Mouse (Mus musculus) naive thymus-derived CD4-positive, alpha-beta T cell, adult 2 months (primary cell): ENCODE data around the gene Ifi206.
"Not testable (repeated sequence)": the region's sequence is repeated elsewhere in the genome, so short reads cannot be mapped to it uniquely, and the experiment has no call there.

Experiments
- DNase-seq: peaks from one replicate; pipeline ENCODE4 v3.0.0-alpha.2; 2011; ENCODE audit warnings: low read depth

The Ifi206 gene

DNA sequence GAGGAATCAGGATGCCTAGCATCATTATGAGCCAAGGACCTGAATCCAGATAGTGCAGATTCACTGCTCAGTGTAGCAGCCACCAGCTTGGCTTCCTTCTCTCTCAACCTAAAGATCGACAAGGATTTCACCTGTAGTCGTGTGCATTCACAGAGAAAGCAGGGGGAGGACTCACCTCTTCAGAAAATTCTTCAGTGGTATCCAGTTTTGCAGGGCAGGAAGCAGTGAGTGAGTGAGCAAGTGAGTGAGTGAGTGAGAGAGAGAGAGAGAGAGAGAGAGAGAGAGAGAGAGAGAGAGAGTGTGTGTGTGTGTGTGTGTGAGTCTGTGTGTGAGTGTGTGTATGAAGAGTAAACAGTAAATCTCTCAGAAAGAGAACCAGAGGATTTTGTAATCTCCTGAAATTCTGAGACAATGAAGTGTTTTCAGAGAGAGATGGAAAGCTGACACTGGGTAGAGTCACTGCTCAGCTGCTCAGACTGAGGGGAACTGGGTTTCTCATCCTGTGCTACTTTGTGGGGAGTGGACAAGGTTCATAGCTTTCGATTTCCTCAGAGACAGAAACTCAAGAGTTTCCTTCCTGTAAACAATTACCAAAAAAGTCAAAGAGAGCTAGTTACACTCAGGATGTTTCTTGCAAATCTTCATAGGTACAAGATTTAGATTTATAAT lies at the start of gene Ifi206:
Gene Ifi206 (minus strand): TSS at position 230 of the 669 bp plus-strand sequence.
- peak; percentile 69 for DNase-seq

DNA sequence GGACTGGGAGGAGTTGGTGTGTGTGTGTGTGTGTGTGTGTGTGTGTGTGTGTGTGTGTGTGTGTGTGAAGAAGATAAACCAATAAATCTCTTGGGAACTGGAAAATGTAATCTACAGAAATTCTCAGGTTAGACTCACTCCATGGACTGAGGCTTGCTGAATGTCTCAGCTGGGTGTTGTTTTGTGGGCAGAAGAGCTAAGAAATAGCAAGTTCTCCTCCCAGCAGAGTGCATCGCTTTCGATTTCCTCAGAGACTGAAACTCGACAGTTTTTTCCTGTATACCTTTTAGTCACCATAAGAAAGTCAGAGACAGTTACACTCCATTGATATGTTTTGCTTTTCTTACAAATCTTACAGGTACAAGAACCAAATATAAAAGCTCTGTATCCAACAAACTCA lies 45.0 kb upstream of the Ifi206 start, which contains the start of gene Ifi214:
Gene Ifi214 (minus strand): TSS at position 167 of the 400 bp plus-strand sequence.
- DNase-seq: peak; percentile 71

DNA sequence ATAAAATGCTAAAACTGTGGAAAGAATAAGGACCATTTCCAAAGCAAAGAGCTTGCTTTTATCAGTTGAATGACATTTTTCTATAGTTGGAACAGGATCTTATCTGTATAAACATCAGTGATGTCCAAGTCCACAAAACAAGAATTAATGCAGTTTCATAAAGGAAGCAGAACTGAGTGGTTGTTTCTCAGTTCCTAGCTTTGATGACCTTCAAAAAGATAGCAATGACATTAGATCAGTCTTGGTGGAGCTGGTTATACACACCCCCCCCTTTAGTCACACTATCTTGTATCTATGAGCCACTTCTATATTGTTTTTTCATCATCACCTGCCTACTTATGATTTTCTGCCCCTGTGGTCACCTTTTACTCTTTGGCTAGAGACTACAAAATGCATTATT lies 30.6 kb upstream of the Ifi206 start:
- no peak for DNase-seq

DNA sequence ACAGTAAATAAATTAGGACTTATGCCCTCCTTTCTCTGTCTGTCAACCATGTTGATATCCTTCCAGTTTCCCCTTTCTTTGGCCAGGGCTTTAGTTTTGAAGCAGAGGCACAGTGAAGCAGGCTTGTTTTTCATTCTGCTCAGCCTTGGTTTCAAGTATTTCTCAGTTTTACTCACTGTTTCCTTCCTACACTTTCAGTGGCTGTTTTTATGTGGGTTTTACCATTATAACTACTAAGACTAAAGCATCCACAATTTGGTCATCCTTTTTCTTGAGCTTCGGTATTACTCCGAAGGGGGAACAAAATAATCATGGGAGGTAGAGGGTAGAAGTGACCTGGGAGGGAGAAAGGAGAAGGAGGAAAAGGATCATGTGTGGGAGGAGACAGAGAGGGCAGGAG lies 19.8 kb upstream of the Ifi206 start:
- peak; percentile 49 for DNase-seq

DNA sequence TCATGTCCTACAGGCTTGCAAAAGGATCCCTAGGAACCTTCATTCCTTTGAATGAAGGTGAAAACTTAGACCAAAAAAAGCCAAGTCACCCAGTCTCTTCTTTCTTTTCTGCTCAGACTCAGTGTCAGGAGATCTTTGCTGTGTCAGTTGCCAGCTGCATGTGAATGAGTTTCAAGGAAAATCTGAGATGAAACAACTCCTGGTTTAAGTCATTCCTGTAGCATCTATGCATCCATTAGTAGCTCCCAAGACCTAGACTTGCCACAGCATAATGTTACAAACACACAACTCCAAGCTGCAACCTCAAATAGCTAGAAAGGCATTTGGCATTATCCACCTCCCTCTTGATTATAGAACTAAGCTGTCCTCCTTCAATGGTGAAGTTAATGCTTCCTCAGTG lies 642 bp upstream of the Ifi206 start:
- peak; percentile 50 for DNase-seq

DNA sequence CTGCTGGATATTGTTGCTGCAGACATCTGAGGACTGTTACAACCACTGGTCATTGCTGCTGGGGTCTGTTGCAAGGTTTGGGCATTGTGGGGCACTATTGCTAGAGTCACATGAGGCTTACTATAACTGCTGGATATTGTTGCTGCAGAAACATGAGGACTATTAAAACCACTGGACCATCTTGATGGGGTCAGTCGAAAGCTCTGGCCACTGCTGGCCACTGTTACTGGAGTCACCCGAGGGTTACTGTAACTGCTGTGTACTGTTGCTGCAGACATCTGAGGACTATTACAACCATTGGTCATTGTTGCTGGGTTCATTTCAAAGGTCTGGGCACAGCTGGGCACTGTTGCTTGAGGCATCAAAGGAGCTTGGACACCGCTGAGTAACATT lies 9.7 kb downstream of the Ifi206 start:
- DNase-seq: not testable (repeated sequence)

DNA sequence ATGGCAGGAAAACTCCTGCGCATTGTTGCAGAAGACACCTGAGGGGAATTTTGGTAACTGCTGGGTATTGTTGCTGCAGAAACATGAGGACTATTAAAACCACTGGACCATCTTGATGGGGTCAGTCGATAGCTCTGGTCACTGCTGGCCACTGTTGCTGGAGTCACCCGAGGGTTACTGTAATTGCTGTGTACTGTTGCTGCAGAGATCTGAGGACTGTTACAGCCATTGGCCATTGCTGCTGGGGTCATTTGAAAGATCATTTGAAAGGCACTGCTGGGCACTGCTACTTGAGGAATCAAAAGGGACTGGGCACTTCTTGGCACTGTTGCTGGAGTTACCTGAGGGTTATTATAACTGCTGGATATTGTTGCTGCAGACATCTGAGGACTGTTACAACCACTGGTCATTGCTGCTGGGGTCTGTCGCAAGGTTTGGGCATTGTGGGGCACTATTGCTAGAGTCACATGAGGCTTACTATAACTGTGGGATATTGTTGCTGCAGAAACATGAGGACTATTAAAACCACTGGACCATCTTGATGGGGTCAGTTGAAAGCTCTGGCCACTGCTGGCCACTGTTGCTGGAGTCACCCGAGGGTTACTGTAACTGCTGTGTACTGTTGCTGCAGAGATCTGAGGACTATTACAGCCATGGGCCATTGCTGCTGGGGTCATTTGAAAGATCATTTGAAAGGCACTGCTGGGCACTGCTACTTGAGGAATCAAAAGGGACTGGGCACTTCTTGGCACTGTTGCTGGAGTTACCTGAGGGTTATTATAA lies 10.3 kb downstream of the Ifi206 start:
- DNase-seq: not testable (repeated sequence)

DNA sequence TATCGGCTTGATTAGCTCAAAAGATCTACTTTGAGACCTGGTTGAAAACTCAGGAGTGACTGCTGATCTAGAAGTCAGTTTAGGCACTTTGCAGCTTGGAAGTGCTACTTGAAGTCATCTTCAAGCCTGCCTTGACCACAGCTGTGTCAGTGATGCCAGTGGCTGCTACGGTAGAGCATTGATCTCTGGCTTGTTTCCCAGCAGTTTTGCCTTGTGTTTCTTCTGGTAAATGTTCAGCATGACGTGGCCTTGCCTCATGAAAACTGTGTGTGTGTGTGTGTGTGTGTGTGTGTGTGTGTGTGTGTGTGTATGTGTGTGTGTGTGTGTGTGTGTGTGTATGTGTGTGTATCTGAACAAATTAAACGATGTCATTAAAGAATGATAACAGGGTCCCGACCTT lies 34.1 kb downstream of the Ifi206 start:
- DNase-seq: no peak

DNA sequence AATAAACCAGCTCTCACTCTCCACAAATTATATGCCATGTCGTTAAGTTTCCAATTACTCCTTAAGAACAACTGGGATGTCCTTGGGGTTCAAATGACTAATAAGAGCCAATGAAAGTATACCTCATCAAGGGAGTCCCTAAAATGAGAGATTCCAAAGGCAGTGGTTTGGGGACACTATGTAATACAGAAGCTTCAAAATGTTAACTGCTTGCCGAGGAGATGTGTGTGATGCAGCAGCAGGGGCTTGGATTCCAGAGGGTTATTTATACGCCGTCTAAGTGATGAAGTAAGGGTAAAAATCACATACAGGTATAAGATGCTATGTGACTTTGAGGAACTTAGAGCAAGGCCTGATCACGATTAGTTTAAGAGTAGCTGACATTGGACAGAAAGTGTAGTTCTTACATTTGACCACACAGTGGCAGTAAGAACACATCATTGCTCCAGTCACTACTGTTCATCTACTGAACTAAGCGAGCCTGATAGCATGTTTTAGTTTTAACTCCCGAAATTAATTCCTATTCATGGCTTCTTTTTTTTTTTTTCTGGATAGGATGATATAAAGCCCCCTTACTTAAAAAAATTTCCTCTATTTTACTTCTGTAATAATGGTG lies 34.6 kb downstream of the Ifi206 start:
- DNase-seq: peak; percentile 85

DNA sequence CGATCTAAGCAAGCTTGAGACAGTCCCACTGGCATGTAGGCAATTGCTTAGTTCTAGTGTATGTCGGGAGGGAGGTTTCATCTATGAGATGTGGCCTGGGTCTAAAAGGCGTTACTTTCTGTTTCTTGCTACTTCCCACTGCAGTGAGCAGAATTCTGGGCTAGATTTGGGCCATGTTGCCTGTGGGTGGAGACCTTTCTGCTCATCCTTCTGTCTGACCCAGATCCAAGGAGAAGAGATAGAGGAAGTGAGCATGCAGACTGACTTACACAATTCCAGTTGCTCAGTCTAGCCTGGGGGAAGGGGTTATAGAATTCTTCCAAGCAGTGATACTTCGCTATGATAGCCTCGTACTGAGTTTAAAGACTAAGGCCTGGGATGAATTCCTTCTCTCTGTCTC lies 39.2 kb downstream of the Ifi206 start:
- DNase-seq: peak; percentile 10

DNA sequence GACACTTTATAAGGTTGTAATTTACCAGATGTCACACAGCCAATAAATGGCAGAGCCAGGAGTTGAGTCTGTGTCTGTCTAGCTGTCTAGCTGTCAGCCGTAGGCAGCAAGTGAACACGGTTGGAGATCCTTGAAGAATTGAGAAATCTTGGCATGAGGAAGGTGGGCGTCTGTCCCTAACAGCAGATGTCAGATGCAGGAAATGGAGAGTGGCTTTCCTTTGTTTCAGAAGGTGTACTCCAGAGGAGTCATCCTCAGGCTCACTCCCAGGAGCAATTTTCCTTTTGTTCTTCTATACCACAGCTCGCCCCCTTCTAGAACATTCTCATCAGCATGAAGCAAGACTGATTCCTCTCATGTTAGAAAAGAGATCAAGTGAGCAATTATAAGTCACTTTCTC lies 40.2 kb downstream of the Ifi206 start:
- no peak for DNase-seq

DNA sequence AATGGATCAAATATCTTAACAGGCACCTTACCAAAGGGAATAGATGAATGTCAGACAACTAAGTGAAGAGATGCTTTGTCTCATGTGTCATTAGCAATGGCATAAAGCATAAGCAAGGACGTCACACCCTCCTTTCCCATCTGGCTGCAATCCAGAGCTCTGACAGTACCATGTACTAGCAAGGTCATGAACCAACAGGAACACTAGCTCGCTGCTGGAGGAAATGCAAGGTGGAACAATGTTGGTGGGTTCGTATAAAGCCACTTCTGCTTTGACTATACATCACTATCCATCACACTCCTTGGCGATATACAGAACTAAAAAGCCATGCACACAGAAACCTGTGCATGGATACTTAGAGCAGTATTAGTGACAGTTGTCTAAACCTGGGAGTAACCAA lies 43.8 kb downstream of the Ifi206 start:
- DNase-seq: no peak

DNA sequence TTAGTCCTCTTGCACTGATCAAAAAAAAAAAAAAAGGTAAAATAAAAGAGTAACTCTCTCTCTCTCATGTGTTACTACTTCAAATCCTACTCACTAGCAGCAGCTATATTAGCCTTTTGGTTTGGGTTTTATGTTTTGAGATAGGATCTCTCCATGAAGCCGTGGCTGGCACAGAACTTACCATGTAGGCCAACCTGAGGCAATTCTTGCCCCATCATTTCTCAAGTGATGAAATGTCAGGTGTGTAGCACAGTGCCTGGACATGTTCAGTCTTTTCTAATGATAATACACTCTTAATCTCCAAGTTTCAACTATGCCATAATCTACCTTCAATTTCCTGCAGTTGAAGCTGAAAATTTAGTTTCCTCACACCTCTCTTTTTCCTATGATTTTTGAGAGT lies 47.8 kb downstream of the Ifi206 start:
- no peak for DNase-seq

DNA sequence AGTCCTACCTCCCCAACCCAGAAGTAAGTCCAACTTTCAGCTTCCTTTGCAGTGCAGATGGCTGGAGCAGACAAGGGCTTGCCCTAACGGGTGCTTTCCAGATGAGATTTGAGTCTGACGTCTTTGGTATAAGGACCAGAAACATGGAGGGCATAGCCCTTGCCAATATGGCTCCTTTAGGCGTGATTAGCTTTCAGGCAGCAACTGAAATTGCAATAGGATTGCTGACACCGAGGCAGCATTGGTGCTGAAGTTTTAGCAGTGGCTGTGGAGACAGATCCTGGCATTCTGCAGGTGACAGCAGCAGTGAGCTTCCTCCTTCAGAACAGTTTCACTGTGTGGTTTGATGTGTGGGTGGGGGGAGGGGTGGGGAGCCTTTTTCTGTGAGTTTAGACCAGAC lies 49.6 kb downstream of the Ifi206 start:
- DNase-seq: peak; percentile 78

DNA sequence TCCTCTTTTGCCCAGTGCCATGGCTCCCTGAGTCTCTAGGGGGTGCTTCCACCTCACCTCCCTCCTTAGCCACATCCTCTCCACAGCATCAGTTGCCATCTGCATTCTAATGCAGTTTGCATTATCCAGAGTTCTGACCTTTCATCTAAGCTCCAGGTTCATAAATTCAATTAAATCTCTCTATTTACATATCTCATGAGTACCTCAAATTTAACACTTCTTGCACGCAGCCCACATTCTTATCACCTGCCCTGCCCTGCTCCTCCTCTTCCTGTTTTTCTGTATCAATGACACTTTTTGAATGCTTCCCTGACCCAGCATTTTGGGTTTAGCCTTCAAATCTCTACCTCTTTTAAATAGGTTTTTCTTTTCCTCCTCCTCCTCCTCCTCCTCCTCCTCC lies 50.2 kb downstream of the Ifi206 start:
- peak; percentile 43 for DNase-seq

DNA sequence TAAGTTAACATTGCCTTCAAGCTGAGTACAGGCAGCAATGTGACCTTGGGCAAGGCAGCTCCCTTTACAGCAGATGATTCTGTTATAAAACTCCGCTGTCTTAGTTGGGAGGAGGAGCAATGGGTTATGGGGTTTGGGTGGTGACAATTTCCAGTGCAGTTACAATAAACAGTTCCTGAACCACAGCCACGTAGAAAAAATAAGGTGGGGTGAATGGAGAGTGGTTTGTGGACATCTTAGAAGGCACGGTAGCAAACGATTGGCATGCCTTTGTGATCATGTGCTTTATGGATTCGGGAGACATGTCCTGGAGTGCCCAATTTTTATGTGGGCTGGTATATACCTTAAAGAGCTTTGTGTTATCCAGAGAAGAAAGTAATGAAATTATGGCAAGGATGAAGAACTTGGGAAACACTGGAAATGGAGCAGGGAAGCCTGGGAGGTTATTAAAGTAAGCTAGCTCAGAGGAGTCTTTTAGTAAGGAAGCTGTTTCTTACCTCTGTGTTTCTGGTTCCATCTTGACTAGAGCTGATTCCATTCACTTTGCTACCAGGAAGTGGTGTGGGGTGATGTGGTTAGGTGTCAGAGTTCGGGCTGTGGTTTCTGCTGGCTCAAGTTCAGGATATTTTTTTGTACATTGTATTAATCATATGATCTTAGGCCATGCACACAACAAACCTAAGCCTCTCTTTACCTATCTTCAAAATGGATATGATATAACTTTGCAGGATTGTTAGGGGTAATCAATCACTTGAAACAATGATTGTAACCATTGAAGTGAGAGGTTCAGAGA lies 53.5 kb downstream of the Ifi206 start:
- DNase-seq: peak; percentile 74

DNA sequence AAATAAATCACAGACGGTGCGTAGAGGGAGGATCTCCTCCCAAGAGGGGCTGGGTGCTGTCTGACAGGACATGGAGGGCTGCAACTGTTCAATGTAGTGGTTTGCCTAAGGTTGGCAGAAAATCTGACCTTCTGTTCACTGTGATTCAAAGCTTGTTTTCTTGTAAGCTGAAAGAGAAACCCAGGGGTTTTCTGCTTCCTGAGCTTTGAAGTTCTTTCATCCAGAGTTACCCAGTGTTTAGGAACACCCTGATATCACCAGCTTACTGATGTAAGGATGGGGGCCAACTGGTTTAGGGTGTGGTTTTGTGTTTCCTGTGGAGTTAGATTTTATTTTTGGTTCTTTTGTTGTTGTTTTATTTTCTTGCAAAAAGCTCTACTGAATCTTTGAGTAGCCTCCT lies 58.4 kb downstream of the Ifi206 start:
- DNase-seq: peak; percentile 78

DNA sequence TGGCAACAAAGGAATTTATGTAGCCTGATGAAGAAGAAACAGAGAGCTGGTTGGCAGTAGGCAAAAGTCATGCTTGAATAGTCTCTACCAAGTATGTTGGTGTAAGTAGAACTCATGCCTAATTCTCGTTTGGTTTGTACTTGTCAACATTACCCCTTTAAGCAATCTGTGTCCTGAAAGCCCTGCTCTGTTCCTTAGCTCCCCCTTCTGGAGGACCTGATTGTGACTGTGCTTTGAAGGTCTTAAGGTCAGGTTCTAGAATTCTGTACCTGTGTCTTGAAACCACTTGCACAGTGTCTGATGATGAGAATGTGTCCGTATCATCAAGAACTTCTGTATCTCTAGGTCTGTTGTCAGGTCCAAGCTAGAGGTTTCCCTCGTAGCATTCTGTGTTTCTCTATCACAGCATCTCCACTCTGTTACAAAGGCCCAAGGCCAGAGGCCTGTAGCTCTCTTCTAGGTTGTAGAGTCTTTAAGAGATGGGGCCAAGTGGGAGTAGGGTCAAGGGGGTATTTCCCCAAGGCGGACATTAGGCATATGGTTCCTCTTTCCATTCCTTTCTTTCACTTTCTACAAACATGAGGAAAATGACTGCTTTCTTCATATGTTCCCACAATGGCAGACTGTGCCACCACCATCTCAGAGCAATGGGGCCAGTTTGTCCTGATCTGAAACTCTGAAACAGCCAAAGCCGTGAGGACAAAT lies 60.7 kb downstream of the Ifi206 start:
- DNase-seq: peak; percentile 68

DNA sequence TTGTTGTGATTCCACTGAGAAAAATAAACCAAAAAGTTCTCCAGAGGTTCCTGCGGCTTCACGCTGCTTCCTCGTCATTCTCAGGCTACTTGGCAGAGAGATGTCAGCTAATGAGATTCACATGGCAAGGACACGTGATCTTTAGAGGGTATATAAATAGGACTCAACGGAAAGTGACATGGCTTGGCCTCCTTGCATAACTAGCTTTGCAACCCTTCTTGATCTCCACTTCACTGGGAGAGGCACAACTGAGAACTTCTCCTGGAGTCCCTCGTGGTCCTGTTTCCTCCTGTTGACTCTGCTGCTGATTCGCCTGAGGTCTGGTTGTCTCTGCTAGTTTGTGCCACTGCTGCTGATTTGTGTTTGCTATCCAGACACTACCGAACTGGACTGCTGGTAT lies 63.5 kb downstream of the Ifi206 start:
- DNase-seq: no peak

DNA sequence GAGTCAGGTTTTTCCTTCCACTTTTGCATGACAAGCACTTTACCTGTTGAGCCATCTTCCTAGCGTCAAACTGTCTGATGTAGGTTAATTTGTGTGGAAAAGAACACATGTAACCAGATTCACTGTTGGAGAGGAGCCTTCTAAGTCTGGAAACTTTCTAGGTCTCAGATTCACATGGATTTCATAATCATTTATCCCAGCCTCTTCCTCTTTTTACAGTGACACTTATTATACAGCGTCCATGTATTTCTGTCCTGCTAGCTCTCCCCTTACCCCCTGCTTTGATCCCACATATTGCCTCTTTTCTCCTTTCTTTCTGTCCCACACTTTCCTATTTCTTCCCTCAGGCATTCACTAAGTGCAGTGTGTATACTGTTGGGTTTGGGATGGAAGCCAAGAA lies 64.5 kb downstream of the Ifi206 start:
- DNase-seq: no peak

DNA sequence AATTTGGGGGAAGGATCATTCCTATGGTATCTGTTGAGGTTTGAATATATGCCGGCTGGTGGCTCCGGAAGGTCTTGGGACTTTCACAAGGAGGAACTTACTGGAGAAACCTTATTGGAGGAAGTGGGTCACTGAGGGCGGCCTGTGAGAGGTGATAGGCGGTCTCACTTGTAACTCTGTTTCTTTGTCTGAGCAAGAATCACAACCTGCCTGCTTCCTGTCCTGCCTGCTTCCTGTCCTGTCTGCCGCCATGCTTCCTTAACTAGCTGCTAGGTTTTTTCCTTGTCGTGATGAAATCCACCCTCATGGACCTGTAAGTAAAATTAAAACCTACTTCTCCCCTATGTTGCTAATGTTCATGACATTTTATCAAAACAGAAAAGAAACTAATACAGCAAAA lies 70.5 kb downstream of the Ifi206 start:
- peak; percentile 68 for DNase-seq
